Mouse (Mus musculus) natural killer cell, adult 2 months (primary cell): ENCODE measurements around the gene Plcl2.
"Not testable (repeated sequence)": the region's sequence is repeated elsewhere in the genome, so short reads cannot be mapped to it uniquely, and the experiment has no call there.

Experiments used
- DNase-seq, 2 experiments: peaks; one replicate each; pipeline ENCODE4 v3.0.0; 2022; ENCODE audit warnings: low spot score in 2 of 2

Gene Plcl2

GRCm38 (mm10) chr17:50500806-50501205 lies 8.4 kb upstream of the Plcl2 start:
- no peak for DNase-seq

GRCm38 (mm10) chr17:50503075-50503474 lies 6.1 kb upstream of the Plcl2 start:
- DNase-seq: no peak

- no peak for DNase-seq
Measured at GRCm38 (mm10) chr17:50504070-50504846, 4.9 kb upstream of the Plcl2 start.

- no peak for DNase-seq
Measured at GRCm38 (mm10) chr17:50505910-50506634, 3.1 kb upstream of the Plcl2 start.

- DNase-seq: no peak
Measured at GRCm38 (mm10) chr17:50506861-50507321, 2.3 kb upstream of the Plcl2 start.

- no peak for DNase-seq
Measured at GRCm38 (mm10) chr17:50508055-50508774, 988 bp upstream of the Plcl2 start.

- DNase-seq: peak; percentile 74 to 79
Measured at GRCm38 (mm10) chr17:50508775-50509250, 390 bp upstream of the Plcl2 start.

- no peak for DNase-seq
Measured at GRCm38 (mm10) chr17:50510279-50510678, 1.1 kb downstream of the Plcl2 start.

- DNase-seq: peak in 1 of 2 experiments; percentile 30
Measured at GRCm38 (mm10) chr17:50510741-50511140, 1.5 kb downstream of the Plcl2 start.

GRCm38 (mm10) chr17:50512222-50512621 lies 3.0 kb downstream of the Plcl2 start:
- DNase-seq: peak; percentile 31 to 64

- DNase-seq: no peak
Measured at GRCm38 (mm10) chr17:50512841-50513240, 3.6 kb downstream of the Plcl2 start.

- peak in 1 of 2 experiments; percentile 39 for DNase-seq
Measured at GRCm38 (mm10) chr17:50513376-50513775, 4.2 kb downstream of the Plcl2 start.

- DNase-seq: no peak
Measured at GRCm38 (mm10) chr17:50514012-50514411, 4.8 kb downstream of the Plcl2 start.

- DNase-seq: no peak
Measured at GRCm38 (mm10) chr17:50515926-50516325, 6.7 kb downstream of the Plcl2 start.

GRCm38 (mm10) chr17:50517781-50518415 lies 8.7 kb downstream of the Plcl2 start:
- DNase-seq: no peak

- no peak for DNase-seq
Measured at GRCm38 (mm10) chr17:50519588-50519987, 10.4 kb downstream of the Plcl2 start.

GRCm38 (mm10) chr17:50522473-50523083 lies 13.4 kb downstream of the Plcl2 start:
- peak in 1 of 2 experiments; percentile 21 for DNase-seq

GRCm38 (mm10) chr17:50524970-50525369 lies 15.8 kb downstream of the Plcl2 start:
- peak in 1 of 2 experiments; percentile 13 for DNase-seq

- no peak for DNase-seq
Measured at GRCm38 (mm10) chr17:50525821-50526220, 16.6 kb downstream of the Plcl2 start.

- DNase-seq: peak in 1 of 2 experiments; percentile 21
Measured at GRCm38 (mm10) chr17:50530089-50530488, 20.9 kb downstream of the Plcl2 start.

- DNase-seq: not testable (repeated sequence)
Measured at GRCm38 (mm10) chr17:50534889-50535288, 25.7 kb downstream of the Plcl2 start.
